Comparison of ENCODE assay signal across 13 mouse cellular contexts in the genomic region with DNA sequence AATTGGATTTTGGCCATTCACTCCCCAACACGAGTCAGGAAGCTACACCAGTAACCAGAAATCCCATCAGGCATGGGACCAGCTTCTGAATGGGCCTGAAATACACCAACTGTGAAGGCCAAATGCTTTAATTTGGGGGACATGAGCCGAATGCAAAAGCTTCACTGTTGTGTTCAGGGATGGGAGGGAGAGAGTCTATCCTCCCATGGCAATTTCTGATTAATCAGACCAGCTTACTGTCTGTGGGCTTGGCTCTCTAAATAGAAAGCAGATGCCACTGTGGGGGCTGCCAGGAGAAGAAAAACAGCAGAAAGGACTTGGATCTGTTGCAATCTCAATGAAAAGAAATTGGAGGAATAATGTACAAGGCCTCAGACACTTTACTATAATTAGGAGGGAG.
DNase-seq lines count a peak whose midpoint lies in the region; ATAC-seq and TF ChIP-seq lines count a peak whose summit lies in the region.
"Had no signal": no experiment of that assay in that cellular context is flagged by ENCODE, and none has a peak within 500 bp of the region (broad histone marks: within the 10 kb centered on the region; RNA-seq: fewer than 3 reads in every experiment).

No protein-coding gene starts in this region.

- H3K4me3 ChIP-seq in hindbrain, embryonic 14.5 days (replicated peaks; ENCODE audit: low read length), result no peak overlapping the region
- no peak overlapping the region for H3K4me3 ChIP-seq in hindbrain, embryonic 10.5 days
- H3K4me3 ChIP-seq in layer of hippocampus, adult 2 months, result no peak overlapping the region
- H3K4me3 ChIP-seq in olfactory bulb, adult 2 months (ENCODE audit: insufficient read depth, low read depth, low read length), result no peak overlapping the region
- H3K4me3 ChIP-seq: midbrain, embryonic 15.5 days; stomach, embryonic 15.5 days had no signal

- 66% methylated on average over 2 of the region's 2 CpGs for WGBS in hindbrain, embryonic 14.5 days
- 73% methylated on average over 2 of the region's 2 CpGs for WGBS in hindbrain, embryonic 10.5 days
- WGBS in olfactory bulb, adult 2 months, result 22% methylated on average over 2 of the region's 2 CpGs

- ATAC-seq in hindbrain, embryonic 14.5 days (ENCODE audit: low FRiP score), result peak; percentile 48; the same call in 1 of the 2 replicates
- ATAC-seq: midbrain, embryonic 15.5 days had no signal

- no peaks in the 10 kb centered on the region for H3K9me3 ChIP-seq in hindbrain, embryonic 14.5 days (ENCODE audit: control insufficient read depth, low read length)
- H3K9me3 ChIP-seq in hindbrain, embryonic 10.5 days, result no peaks in the 10 kb centered on the region
- H3K9me3 ChIP-seq: midbrain, embryonic 15.5 days; stomach, embryonic 15.5 days had no signal

- H3K9ac ChIP-seq in hindbrain, embryonic 14.5 days, result no peak overlapping the region
- H3K9ac ChIP-seq: lung, embryonic 14.5 days; midbrain, embryonic 15.5 days; stomach, embryonic 15.5 days had no signal

- H3K4me2 ChIP-seq in hindbrain, embryonic 14.5 days (replicated peaks), result no peak overlapping the region
- H3K4me2 ChIP-seq: heart, embryonic 11.5 days; lung, embryonic 14.5 days; midbrain, embryonic 15.5 days; stomach, embryonic 15.5 days had no signal

- no peak for TF ChIP-seq POLR2A in olfactory bulb, adult 2 months (IDR thresholded peaks at IDR 0.05; ENCODE audit: insufficient read depth, low read depth, low read length)

- H3K36me3 ChIP-seq in hindbrain, embryonic 14.5 days (replicated peaks; ENCODE audit: control insufficient read depth, insufficient read depth), result no peaks in the 10 kb centered on the region
- no peaks in the 10 kb centered on the region for H3K36me3 ChIP-seq in hindbrain, embryonic 10.5 days
- H3K36me3 ChIP-seq: midbrain, embryonic 15.5 days; stomach, embryonic 15.5 days had no signal

- H3K27me3 ChIP-seq in hindbrain, embryonic 14.5 days (ENCODE audit: control insufficient read depth, insufficient read depth, low read length), result no peaks in the 10 kb centered on the region
- H3K27me3 ChIP-seq in hindbrain, embryonic 10.5 days (ENCODE audit: insufficient read depth, poor library complexity, severe bottlenecking), result no peaks in the 10 kb centered on the region
- H3K27me3 ChIP-seq: midbrain, embryonic 15.5 days; stomach, embryonic 15.5 days had no signal

- no peak overlapping the region for H3K27ac ChIP-seq in hindbrain, embryonic 14.5 days
- H3K27ac ChIP-seq in hindbrain, embryonic 10.5 days, result no peak overlapping the region
- peak overlapping the region; percentile 5 for H3K27ac ChIP-seq in layer of hippocampus, adult 2 months
- peak overlapping the region; percentile 16; the same call in 1 of the 2 replicates for H3K27ac ChIP-seq in olfactory bulb, adult 2 months (ENCODE audit: insufficient read depth, low read depth, low read length)
- H3K27ac ChIP-seq: midbrain, embryonic 15.5 days; stomach, embryonic 15.5 days had no signal

- no peak for TF ChIP-seq CTCF in layer of hippocampus, adult 2 months (conservative IDR thresholded peaks at IDR 0.05)
- TF ChIP-seq CTCF in olfactory bulb, adult 2 months (IDR thresholded peaks at IDR 0.05; ENCODE audit: insufficient read depth, low read depth, low read length), result no peak

- DNase-seq in hindbrain, embryonic 14.5 days (ENCODE audit: low spot score), result no peak
- DNase-seq in hindbrain, embryonic 10.5 days (ENCODE audit: low spot score), result no peak
- peak; percentile 30 for DNase-seq in cerebellum, adult 8-10 months
- DNase-seq in layer of hippocampus, adult 2 months (ENCODE audit: low spot score in 2 of 2), result peak; percentile 65 to 81
- DNase-seq in c-Kit-positive CD71-positive TER-119-positive erythroid progenitor cells, embryonic 14.5 days (ENCODE audit: low spot score), result no peak
- no peak for DNase-seq in lung, postnatal 4 days
- DNase-seq in spleen, postnatal 4 days (ENCODE audit: low spot score in 2 of 2), result no peak
- DNase-seq: kidney, adult 18-20 months; lung, embryonic 14.5 days had no signal

- H3K4me1 ChIP-seq in hindbrain, embryonic 14.5 days (replicated peaks; ENCODE audit: control insufficient read depth, insufficient read depth, low read length), result no peaks in the 10 kb centered on the region
- peaks cover 6% of the 10 kb centered on the region; the same call in 1 of the 2 replicates for H3K4me1 ChIP-seq in hindbrain, embryonic 10.5 days (replicated peaks)
- H3K4me1 ChIP-seq in olfactory bulb, adult 2 months (ENCODE audit: control insufficient read depth, insufficient read depth, low read length), result peaks cover 3% of the 10 kb centered on the region; the same call in 1 of the 2 replicates
- H3K4me1 ChIP-seq: midbrain, embryonic 15.5 days; stomach, embryonic 15.5 days had no signal

Comparison
In these comparisons a context has a peak if more than half of its experiments do, and no peak if none do; other contexts are left out.
1. DNase-seq: peak in cerebellum, adult 8-10 months (single experiment) and layer of hippocampus, adult 2 months (2 of 2); none in hindbrain, embryonic 14.5 days (single experiment), hindbrain, embryonic 10.5 days (single experiment), c-Kit-positive CD71-positive TER-119-positive erythroid progenitor cells, embryonic 14.5 days (single experiment), lung, postnatal 4 days (0 of 2) and spleen, postnatal 4 days (0 of 2).
2. H3K27ac ChIP-seq: peak in layer of hippocampus, adult 2 months (single experiment) and olfactory bulb, adult 2 months (single experiment); none in hindbrain, embryonic 14.5 days (single experiment) and hindbrain, embryonic 10.5 days (single experiment).